Mouse (Mus musculus) embryonic stem cell, embryonic (primary cell): ENCODE results near the gene Tcte1.

Experiments used
- CTCF ChIA-PET, 4 experiments: fragments of 300-600 bp in 2 of 4; fragments of 350-600 bp in 2 of 4; sonication (Branson Sonifier 250); formaldehyde crosslinking; loops; one replicate each; lab custom pipeline; 2022; ENCODE audit warnings: inconsistent platforms in 2 of 4; lab: Charles Lee
- POLR2A ChIA-PET, 4 experiments: fragments of 300-600 bp in 2 of 4; fragments of 350-600 bp in 2 of 4; sonication (Branson Sonifier 250); formaldehyde crosslinking; loops; one replicate each; lab custom pipeline; 2022; ENCODE audit warnings: antibody characterized with exemption in 4 of 4, inconsistent platforms in 1 of 4; lab: Charles Lee

Gene Tcte1

DNA sequence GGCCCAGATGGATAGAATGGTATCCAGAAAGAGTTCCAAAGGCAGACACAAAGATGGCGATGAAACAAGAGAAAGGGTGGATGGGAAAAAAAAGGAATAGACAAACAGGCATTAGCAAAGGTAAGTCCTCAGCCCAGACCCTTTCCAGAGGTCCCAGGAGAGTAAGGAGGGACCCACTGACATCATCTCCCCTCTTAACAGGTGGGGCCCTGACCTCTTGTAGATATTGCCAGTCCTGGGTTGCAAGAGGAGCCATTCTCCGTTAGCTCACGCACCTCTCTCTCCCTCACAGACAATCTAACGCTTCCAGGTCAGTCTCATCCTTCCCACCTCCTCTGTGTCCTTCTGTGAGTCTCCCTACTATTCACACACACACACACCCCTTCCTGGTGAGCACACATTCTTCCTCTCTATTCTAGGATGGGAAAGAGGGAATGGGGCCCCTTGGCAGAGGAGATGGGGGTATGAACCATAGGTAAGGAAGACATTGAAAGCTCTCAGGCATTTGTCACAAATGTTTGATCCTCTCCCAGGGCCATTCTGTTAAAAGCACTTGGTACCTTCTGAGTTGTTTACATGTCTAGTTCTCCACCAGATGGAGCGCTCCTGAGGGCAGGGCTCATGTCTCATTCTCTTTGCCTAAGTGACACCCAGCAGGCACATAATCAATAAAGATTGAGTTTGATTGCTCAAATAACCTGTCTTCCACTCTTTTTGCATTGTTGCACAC, 24.4 kb downstream of the Tcte1 start:
- POLR2A ChIA-PET: interaction anchor here in 3 of 4 experiments (1.0 to 28.4 kb wide), 16 partner anchors 11 to 119 kb away, joined by 3 to 605 read pairs (median 6); partner anchors contain the start of genes Hsp90ab1 (in 3 of the 3) and Spats1 (in 1 of the 3)
- CTCF ChIA-PET: interaction anchor here in 3 of 4 experiments (0.7 to 3.8 kb wide), 19 partner anchors 14 to 932 kb away, joined by 3 to 41 read pairs (median 6); partner anchors contain the start of gene Spats1 (in 1 of the 3)

DNA sequence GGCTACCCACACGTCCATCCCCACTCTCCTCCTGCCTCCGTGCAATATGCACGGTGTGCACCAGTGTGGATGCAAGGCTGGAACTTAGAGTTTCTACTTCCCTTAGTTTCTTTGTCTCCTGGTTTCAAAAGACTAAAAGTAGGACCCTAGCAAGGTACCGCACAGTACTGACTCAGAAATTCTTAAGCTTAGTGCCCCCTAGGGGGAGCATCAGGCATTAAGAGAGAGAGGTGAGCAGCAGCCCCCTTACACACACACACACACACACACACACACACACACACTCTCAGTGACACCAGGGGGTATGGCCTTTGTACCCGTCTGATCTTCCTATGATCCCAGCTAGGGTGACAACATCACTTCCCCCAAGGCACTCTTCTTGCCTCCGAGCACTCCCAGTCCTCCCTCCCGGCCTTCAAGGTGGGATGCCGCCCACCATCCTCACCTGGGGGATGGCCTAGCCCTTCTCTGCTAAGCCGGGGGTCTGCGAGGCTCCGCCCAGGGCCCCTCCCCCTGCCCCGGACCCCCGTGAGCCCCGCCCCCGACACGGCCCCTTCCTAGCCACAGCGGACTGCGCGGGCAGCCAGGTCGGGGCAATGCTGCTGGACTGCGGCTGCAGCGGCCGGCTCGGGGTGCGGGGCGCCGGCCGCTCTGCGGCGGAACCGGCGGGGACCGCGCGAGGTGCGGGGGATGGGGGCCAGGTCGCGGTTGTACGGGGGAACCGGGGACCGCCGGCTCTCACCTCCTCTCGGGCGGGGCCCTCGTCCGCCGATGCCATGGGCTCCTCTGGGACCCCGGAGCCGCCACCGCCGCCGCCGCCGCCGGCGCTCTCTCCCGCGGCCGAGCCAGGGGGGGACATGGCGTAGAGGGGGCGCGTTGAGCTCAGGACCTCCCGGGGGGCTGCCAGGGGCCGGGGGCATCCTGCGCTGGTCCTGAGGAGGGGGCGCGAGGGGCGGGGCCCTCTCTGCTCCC, 25.6 kb downstream of the Tcte1 start:
- POLR2A ChIA-PET: interaction anchor here (0.5 to 28.4 kb wide), 39 partner anchors 9 to 125 kb away, joined by 3 to 605 read pairs (median 4); partner anchors contain the start of genes Hsp90ab1 (in 3 of the 4), Slc35b2 (in 2 of the 4), Spats1 (in 2 of the 4) and Aars2 (in 1 of the 4)

DNA sequence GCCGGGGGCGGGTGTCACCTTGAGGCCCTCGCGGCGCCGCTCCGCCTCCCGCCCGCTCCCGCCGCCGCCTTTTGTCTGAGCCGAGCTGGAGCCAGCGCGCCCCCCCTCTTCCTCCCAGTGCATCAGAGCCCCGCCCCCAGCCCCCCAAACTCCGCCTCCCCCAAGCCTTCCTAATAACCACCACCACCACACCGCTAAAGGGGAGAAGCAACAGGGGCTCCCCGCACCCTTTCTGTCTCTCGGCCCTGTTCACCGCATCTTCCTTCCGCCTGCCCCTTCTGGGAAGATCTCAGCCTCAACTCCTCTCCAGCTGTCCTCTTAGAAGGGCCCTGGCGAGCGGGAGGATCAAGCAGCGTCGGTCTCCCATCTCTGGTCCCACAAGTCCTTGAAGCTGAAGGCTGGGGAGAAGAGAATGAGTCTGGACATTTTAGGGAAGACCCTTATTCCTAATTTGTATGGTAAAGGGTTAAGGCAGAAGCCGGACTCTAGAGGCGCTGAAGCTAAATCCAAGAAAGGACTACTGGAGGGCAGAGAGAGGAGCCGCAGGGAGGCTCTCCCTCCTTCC, 26.5 kb downstream of the Tcte1 start, which contains the start of gene Tmem151b:
Tmem151b (minus strand) TSS at position 61 of the 565 bp plus-strand sequence.
- ChIA-PET POLR2A (interaction anchor here in 3 of 4 experiments (0.6 to 28.4 kb wide), 26 partner anchors 10 to 128 kb away, joined by 3 to 605 read pairs (median 5); partner anchors contain the start of genes Hsp90ab1 (in 3 of the 3), Spats1 (in 2 of the 3), Aars2 (in 1 of the 3) and Slc35b2 (in 1 of the 3)), CTCF (interaction anchor here (0.6 to 3.8 kb wide), 33 partner anchors 12 to 521 kb away, joined by 3 to 41 read pairs (median 3); partner anchors contain the start of genes Cdc5l (in 1 of the 4) and Spats1 (in 1 of the 4))

More for the DNA sequence above, 25.6 kb downstream of the Tcte1 start:
- CTCF ChIA-PET: interaction anchor here (0.6 to 3.8 kb wide), 67 partner anchors 9 to 1152 kb away, joined by 3 to 41 read pairs (median 4); partner anchors contain the start of genes Aars2 (in 1 of the 4), Cdc5l (in 1 of the 4), Hsp90ab1 (in 1 of the 4) and Slc35b2 (in 1 of the 4)

DNA sequence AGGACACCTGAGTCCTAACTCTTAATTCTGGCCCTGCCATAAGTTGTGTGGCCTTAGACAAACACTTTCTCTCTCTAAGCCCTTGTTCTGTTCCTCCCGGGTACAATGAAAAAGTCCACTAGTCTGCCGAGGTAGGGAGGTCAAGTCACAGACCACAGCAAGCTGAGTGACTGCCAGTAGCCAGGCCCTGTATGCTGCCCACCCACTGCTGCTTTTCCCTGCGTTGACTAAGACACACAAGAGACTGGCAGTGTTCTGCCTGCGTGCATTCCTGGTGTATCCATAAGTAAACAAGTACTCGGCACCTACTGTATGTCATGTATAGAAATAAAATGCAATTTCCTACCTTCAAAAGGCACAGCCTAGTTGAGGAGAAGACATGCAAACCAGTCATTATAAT, 27.0 kb downstream of the Tcte1 start:
- POLR2A ChIA-PET: interaction anchor here in 3 of 4 experiments (0.6 to 28.4 kb wide), 18 partner anchors 18 to 128 kb away, joined by 3 to 605 read pairs (median 6); partner anchors contain the start of genes Hsp90ab1 (in 3 of the 3), Spats1 (in 2 of the 3), Aars2 (in 1 of the 3) and Tcte1 (in 1 of the 3)
- CTCF ChIA-PET: interaction anchor here in 3 of 4 experiments (0.6 to 3.8 kb wide), 29 partner anchors 12 to 521 kb away, joined by 3 to 41 read pairs (median 3); partner anchors contain the start of genes Cdc5l (in 1 of the 3) and Spats1 (in 1 of the 3)

DNA sequence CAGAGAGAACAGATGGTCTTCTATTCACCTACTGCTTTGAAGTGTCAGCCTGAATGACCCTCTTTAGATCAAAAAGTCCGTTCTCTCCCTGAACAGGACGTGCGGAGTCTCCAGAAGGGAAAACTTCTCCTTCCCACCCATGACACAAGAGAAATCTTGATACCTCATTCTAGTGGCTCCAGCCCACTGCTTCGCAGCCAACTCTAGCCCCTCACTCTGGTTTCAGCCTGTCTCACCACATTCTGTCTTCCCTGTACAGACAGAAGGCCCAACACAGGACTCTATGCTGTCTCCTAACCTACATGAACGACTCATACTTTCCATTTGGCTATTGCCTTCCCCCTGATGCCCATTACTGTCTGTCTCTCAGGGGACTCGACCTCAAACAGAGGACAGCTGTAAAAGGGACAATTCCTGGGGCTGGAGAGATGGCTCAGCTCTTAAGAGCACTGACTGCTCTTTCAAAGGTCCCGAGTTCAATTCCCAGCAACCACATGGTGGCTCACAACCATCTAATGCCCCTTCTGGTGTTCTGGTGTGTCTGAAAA, 28.1 kb downstream of the Tcte1 start:
- CTCF ChIA-PET: interaction anchor here (0.6 to 3.8 kb wide), 14 partner anchors 8 to 300 kb away, joined by 3 to 41 read pairs (median 4); no protein-coding TSS in a partner anchor
- POLR2A ChIA-PET: interaction anchor here (0.5 to 28.4 kb wide), 15 partner anchors 13 to 348 kb away, joined by 3 to 605 read pairs (median 4); partner anchors contain the start of genes Hsp90ab1 (in 2 of the 4), Spats1 (in 2 of the 4) and Tcte1 (in 1 of the 4)

DNA sequence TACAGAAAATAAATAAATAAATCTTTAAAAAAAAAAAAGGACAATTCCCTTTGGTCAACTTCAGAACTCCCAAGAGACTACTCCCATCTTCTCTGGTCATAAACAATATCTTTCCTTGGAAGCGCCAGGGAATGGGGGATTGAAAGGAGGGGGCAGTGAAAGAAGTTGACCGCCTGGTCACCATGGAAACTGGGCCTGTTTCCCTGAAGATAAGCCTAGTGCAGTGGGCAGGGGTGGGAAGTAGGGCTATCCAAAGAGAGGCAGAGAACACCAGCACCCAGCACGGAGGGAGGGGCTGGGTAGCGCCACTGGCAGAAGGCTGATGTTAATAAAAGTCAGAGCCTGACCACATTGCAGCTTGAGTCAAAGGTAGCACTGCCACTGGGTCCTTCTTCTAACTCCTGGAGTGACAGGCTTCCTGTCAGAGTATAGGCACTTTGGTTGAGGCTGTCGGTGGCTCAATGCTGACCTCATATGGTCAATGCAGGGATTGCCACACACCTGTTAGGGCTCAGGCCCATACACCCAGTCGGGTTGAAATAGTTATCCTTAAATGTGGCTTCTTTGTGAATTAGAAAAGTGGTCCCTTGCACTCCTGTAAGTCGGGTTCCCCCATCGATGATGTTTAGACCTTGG, 28.7 kb downstream of the Tcte1 start:
- CTCF ChIA-PET: interaction anchor here (0.6 to 1.5 kb wide), 17 partner anchors 9 to 89 kb away, joined by 3 to 8 read pairs (median 3); partner anchors contain the start of gene Aars2 (in 1 of the 4)
- POLR2A ChIA-PET: interaction anchor here in 3 of 4 experiments (0.6 to 28.4 kb wide), 14 partner anchors 12 to 122 kb away, joined by 3 to 605 read pairs (median 4); partner anchors contain the start of genes Hsp90ab1 (in 2 of the 3), Spats1 (in 2 of the 3) and Tcte1 (in 1 of the 3)

DNA sequence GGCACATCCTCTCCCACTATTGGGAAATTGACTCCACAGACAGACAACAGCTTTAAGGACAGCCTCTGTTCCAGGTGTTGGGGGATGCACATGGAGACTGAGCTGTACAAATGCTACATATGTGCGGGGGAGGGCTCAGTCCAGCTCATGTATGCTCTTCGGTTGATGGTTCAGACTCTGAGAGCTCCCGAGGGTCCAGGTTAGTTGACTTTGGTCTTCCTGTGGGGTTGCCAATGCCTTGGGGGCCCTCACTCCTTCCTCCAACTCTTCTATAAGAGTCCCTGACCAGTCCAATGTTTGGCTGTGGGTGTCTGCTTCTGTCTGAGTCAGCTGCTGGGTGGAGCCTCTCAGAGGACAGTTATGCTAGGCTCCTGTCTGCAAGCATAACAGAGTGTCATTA, 29.8 kb downstream of the Tcte1 start:
- POLR2A ChIA-PET: interaction anchor here in 3 of 4 experiments (0.6 to 28.4 kb wide), 10 partner anchors 9 to 79 kb away, joined by 3 to 605 read pairs (median 7); partner anchors contain the start of genes Hsp90ab1 (in 2 of the 3) and Spats1 (in 2 of the 3)
- CTCF ChIA-PET: interaction anchor here in 2 of 4 experiments (0.6 to 1.5 kb wide), 11 partner anchors 12 to 1879 kb away, joined by 3 to 8 read pairs (median 3); partner anchors contain the start of gene Aars2 (in 1 of the 2)

DNA sequence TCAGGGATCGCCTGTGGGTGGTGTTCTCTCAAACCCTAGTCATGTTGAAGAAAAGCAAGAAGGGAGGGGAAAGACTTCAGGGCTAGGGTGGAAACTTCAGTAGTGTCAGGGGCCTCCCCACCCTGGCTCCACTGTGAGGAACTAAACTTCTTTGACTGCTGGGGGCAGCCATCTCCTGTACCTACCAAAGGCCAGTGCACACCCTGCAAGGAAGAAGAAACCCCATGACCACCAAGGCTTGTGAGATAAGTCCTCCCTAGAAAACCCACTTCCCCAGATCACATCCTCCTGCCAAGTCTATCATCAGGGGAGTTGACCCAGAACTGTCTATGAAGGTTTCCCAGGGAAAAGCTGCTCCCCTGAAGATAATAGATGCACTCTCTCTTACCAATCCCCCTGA, 31.2 kb downstream of the Tcte1 start:
- ChIA-PET CTCF (interaction anchor here in 2 of 4 experiments (0.5 to 2.3 kb wide), 6 partner anchors 10 to 76 kb away, joined by 3 to 7 read pairs (median 4); partner anchors contain the start of gene Slc35b2 (in 1 of the 2)), POLR2A (interaction anchor here in 2 of 4 experiments (1.3 to 28.4 kb wide), 11 partner anchors 10 to 121 kb away, joined by 3 to 605 read pairs (median 9); partner anchors contain the start of genes Aars2 (in 1 of the 2), Cdc5l (in 1 of the 2), Hsp90ab1 (in 1 of the 2) and Slc35b2 (in 1 of the 2))

DNA sequence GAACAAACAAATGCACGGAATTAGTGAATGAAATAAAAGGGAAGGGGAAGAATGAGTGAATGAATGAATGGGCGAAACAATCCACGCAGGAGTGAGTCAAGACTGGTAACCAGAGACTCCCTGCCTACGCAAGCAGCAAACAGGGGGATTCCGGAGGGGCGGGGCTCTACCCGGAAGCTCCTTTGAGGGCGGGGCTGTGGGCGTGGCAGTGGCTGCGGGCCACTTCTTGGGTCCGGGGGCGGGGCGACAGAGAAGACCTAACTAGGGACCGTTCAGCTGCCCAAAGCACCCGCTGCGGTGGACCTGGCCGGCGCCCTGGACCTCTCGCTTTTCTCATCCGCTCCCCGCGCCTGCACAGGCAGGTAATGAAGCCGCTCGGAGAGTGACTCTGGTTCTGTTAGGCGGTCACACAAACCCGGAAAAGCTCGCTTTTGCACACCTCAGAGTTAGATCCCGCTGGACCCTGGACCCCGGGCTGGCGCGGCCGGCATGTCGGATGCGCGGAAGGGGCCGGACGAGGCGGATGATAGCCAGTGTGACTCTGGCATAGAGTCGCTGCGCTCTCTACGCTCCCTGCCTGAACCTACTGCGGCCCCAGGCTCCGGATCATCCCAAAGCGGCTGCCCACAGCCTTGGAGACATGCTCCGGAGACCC, 32.3 kb downstream of the Tcte1 start, which contains the start of gene Nfkbie:
Nfkbie (plus strand) TSS at position 252 of the 655 bp plus-strand sequence.
- CTCF ChIA-PET: interaction anchor here (0.5 to 2.3 kb wide), 27 partner anchors 8 to 1819 kb away, joined by 3 to 7 read pairs (median 4); partner anchors contain the start of genes Slc35b2 (in 4 of the 4), Aars2 (in 1 of the 4), Hsp90ab1 (in 1 of the 4) and Tcte1 (in 1 of the 4)
- POLR2A ChIA-PET: interaction anchor here (0.6 to 28.4 kb wide), 35 partner anchors 8 to 151 kb away, joined by 3 to 605 read pairs (median 5); partner anchors contain the start of genes Hsp90ab1 (in 3 of the 4), Aars2 (in 2 of the 4), Slc35b2 (in 2 of the 4) and Cdc5l (in 1 of the 4)

DNA sequence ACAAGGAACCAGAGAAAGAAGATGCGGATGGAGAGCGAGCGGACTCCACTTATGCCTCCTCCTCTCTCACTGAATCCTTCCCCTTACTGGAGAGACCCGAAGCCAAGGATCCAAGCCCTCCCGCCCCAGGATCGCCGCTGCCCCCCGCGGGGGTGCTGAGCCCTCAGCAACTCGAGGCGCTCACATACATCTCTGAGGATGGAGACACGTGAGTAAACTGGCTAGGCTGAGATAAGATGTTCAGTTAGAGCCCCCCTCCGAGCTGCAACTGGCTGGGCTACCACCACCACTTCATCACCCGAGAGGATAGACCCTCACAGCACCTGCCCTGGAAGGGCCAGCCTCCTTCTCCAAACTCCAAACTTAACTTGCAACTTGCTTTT, 32.9 kb downstream of the Tcte1 start:
- POLR2A ChIA-PET: interaction anchor here (0.7 to 28.4 kb wide), 40 partner anchors 8 to 151 kb away, joined by 3 to 605 read pairs (median 5); partner anchors contain the start of genes Hsp90ab1 (in 3 of the 4), Aars2 (in 2 of the 4), Cdc5l (in 2 of the 4) and Slc35b2 (in 2 of the 4)
- CTCF ChIA-PET: interaction anchor here (0.5 to 2.3 kb wide), 22 partner anchors 8 to 117 kb away, joined by 3 to 7 read pairs (median 4); partner anchors contain the start of genes Slc35b2 (in 3 of the 4) and Aars2 (in 1 of the 4)

DNA sequence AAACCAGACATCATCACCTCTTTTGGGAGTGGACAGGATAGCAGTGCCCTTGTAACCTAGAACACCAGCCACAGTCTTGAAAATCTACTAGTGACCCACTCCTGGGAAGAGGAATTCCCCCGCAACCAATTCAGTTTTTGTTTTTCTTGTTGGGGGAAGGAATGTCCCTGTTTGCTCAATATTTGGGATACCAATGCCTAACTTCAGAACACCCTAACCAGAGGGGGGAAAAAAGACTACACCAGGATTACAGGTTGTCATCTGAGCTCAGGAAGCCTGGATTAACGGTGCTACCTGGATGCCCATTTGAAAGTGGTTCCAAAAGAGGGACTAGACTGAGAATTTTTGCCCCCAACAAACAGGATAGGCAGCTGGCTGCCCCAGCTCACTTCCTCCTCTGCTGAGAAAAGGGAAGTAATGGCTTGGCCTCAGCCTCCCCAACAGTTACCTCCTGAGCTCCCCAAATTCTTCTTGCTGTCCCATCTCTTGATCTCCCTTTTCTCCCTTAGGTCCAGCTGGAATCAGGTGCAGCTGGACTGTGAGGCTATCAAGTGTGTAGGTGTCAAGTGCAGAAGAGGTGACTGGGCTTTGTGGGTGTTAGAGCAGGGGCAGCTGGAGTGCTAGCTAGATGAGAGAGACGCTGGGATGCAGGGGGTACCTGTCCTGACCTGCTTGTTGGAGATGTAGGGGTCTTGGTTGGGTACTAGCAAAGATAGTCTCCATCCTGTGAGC, 33.4 kb downstream of the Tcte1 start:
- ChIA-PET CTCF (interaction anchor here (0.8 to 2.3 kb wide), 8 partner anchors 8 to 106 kb away, joined by 3 to 7 read pairs (median 3); no protein-coding TSS in a partner anchor), POLR2A (interaction anchor here (0.7 to 28.4 kb wide), 27 partner anchors 10 to 124 kb away, joined by 3 to 605 read pairs (median 4); partner anchors contain the start of genes Hsp90ab1 (in 3 of the 4), Cdc5l (in 2 of the 4), Aars2 (in 1 of the 4) and Spats1 (in 1 of the 4))

DNA sequence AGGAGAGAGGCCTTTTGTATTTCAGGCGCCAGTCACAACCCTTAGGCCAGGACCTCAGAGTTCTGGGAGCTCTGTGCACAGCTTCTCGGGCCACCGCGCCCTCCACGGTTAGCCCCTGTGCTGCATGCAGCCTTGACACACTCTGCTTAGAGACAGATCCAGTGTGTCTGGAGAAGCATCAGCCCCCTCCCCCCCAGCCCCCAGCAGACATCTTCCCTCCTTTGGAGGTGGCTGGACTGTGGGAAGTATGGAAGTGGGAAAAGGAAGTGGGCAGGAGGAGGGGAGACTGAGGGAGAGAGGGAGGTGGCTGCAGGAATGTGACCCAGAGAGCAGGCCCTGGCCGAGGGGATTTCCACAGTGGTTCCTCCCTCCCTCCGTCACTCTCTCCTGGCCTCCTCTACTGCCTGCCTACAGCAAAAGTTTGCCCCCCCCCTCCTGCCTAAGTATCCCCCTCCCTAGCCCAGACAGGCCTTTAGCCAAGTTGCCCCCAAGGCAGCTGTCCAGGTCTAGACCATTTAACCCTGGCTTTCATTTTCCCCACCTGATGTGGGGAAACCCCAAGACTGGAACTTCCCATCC, 34.1 kb downstream of the Tcte1 start:
- POLR2A ChIA-PET: interaction anchor here (0.6 to 28.4 kb wide), 27 partner anchors 9 to 596 kb away, joined by 3 to 605 read pairs (median 4); partner anchors contain the start of genes Hsp90ab1 (in 3 of the 4), Cdc5l (in 2 of the 4), Aars2 (in 1 of the 4) and Mad2l1bp (in 1 of the 4)
- CTCF ChIA-PET: interaction anchor here (0.5 to 1.6 kb wide), 13 partner anchors 9 to 1148 kb away, joined by 3 to 12 read pairs (median 4); no protein-coding TSS in a partner anchor
